Mouse (Mus musculus) heart, postnatal 0 days (tissue): ENCODE measurements around the gene Tmem220. TPM values are rescaled to one million over a fixed set of nuclear protein-coding genes. Genes with fewer than 3 reads are reported as not detected.

Source experiments
- ATAC-seq: fragments of 200-750 bp; cut with Nextera tagmentation; 2 replicates; pipeline ENCODE4 v1.8.0; 2017; ENCODE audit warnings: low read depth, moderate number of reproducible peaks, moderate library complexity; ENCODE audit not compliant: insufficient read depth
- DNase-seq: peaks from one replicate; pipeline ENCODE4 v3.0.0-alpha.2; 2016; ENCODE audit warnings: low spot score
- H3K27ac ChIP-seq: fragments of 300-500 bp; sonication (generic); 2 replicates; pipeline ENCODE4 v1.5.1; 2014; ENCODE audit warnings: low read depth, mild to moderate bottlenecking
- H3K27me3 ChIP-seq: fragments of 300-500 bp; sonication (generic); 2 replicates; pipeline ENCODE4 v1.6.1; 2014; ENCODE audit warnings: low read length, mixed read lengths; ENCODE audit not compliant: control insufficient read depth, insufficient read depth
- H3K36me3 ChIP-seq: fragments of 300-500 bp; sonication (generic); replicated peaks from 2 replicates; pipeline ENCODE4 v1.6.1; 2014; ENCODE audit warnings: low read length, mixed read lengths; ENCODE audit not compliant: control insufficient read depth, insufficient read depth
- H3K4me1 ChIP-seq: fragments of 300-500 bp; sonication (generic); 2 replicates; pipeline ENCODE4 v1.6.1; 2014; ENCODE audit warnings: antibody characterized with exemption; ENCODE audit not compliant: control insufficient read depth, insufficient read depth
- H3K4me2 ChIP-seq: fragments of 300-500 bp; sonication (generic); 2 replicates; pipeline ENCODE4 v1.6.1; 2014; ENCODE audit warnings: low read depth, mild to moderate bottlenecking, low read length, moderate library complexity
- H3K4me3 ChIP-seq: fragments of 300-500 bp; sonication (generic); 2 replicates; pipeline ENCODE4 v1.5.1; 2014; ENCODE audit warnings: low read depth, low read length
- H3K9ac ChIP-seq: fragments of 300-500 bp; sonication (generic); replicated peaks from 2 replicates; pipeline ENCODE4 v1.6.1; 2014; ENCODE audit warnings: low read depth, low read length, mixed read lengths
- H3K9me3 ChIP-seq: fragments of 300-500 bp; sonication (generic); replicated peaks from 2 replicates; pipeline ENCODE4 v1.6.1; 2016; ENCODE audit warnings: low read length; ENCODE audit not compliant: control insufficient read depth
- CTCF ChIP-seq: IDR thresholded peaks from 2 replicates; pipeline ENCODE4 v1.5.1; 2016; ENCODE audit warnings: antibody characterized with exemption, control low read depth, low read depth
- EP300 ChIP-seq: IDR thresholded peaks from 2 replicates; pipeline ENCODE4 v1.6.1; 2016; ENCODE audit warnings: antibody characterized with exemption, low read depth
- WGBS: fragments of 180-500 bp; shearing (Covaris S2); extraction: QIAGEN DNeasy Blood & Tissue Kit; methylation state at CpG from one replicate; pipeline ENCODE4 v1.1.7; 2014; 5-methylcytosine and 5-hydroxymethylcytosine counted together
- polyA plus RNA-seq: library from polyadenylated mRNA; unstranded; fragments of >200 nt; fragmentation: Nextera tagmentation; extraction: Ambion mirVana; gene quantifications from 2 replicates; pipeline ENCODE4 v1.2.1, GENCODE M21; 2015
- total RNA-seq: library from RNA; depleted of rRNA; stranded (reverse); fragments of >200 nt; gene quantifications from 2 replicates; pipeline ENCODE4 v1.2.3, GENCODE M21; 2014; ENCODE audit warnings: low replicate concordance

Gene Tmem220
- total and polyA plus RNA-seq, 2 experiments from 2014 or later = 1.7 TPM; not detected in 1

GRCm38 (mm10) chr11:67078888-67079287 lies 53.9 kb downstream of the Tmem220 start:
- Histone ChIP-seq H3K4me1 (no peaks in the 10 kb centered on the region), H3K27ac (no peak overlapping the region), H3K9ac (no peak overlapping the region), H3K9me3 (no peaks in the 10 kb centered on the region), H3K36me3 (no peaks in the 10 kb centered on the region), H3K27me3 (peaks cover 22% of the 10 kb centered on the region), H3K4me2 (no peak overlapping the region), H3K4me3 (no peak overlapping the region)
- WGBS = 84% methylated on average over 6 of the region's 6 CpGs
- TF ChIP-seq EP300 (no peak), CTCF (no peak)
- ATAC-seq = no peak
- no peak for DNase-seq

- H3K4me2 ChIP-seq = no peak overlapping the region
- H3K36me3 ChIP-seq = no peaks in the 10 kb centered on the region
- peaks cover 31% of the 10 kb centered on the region for H3K27me3 ChIP-seq
- H3K4me3 ChIP-seq = no peak overlapping the region
- H3K27ac ChIP-seq = no peak overlapping the region
- DNase-seq (no peak), ATAC-seq (no peak)
- H3K4me1 ChIP-seq = no peaks in the 10 kb centered on the region
- H3K9ac ChIP-seq = no peak overlapping the region
- TF ChIP-seq CTCF (no peak), EP300 (no peak)
- H3K9me3 ChIP-seq = no peaks in the 10 kb centered on the region
- 69% methylated on average over 11 of the region's 11 CpGs for WGBS
These were observed 54.8 kb downstream of the Tmem220 start for GRCm38 (mm10) chr11:67079740-67080139.

GRCm38 (mm10) chr11:67080168-67080567 lies 55.2 kb downstream of the Tmem220 start:
- peak; percentile 69 for ATAC-seq
- no peaks in the 10 kb centered on the region for H3K36me3 ChIP-seq
- H3K27ac ChIP-seq = no peak overlapping the region
- DNase-seq = peak; percentile 49
- TF ChIP-seq CTCF (peak; percentile 76), EP300 (no peak)
- H3K4me1 ChIP-seq = no peaks in the 10 kb centered on the region
- H3K27me3 ChIP-seq = peaks cover 35% of the 10 kb centered on the region
- no peak overlapping the region for H3K9ac ChIP-seq
- WGBS = 5% methylated on average over 3 of the region's 3 CpGs
- H3K4me3 ChIP-seq = no peak overlapping the region
- H3K9me3 ChIP-seq = no peaks in the 10 kb centered on the region
- H3K4me2 ChIP-seq = no peak overlapping the region

- no peak overlapping the region for H3K27ac ChIP-seq
- H3K4me2 ChIP-seq = no peak overlapping the region
- DNase-seq (peak; percentile 25), ATAC-seq (peak; percentile 72)
- no peaks in the 10 kb centered on the region for H3K36me3 ChIP-seq
- peaks cover 38% of the 10 kb centered on the region for H3K27me3 ChIP-seq
- TF ChIP-seq EP300 = no peak
- no peak for TF ChIP-seq CTCF
- H3K4me3 ChIP-seq = no peak overlapping the region
- H3K9me3 ChIP-seq = no peaks in the 10 kb centered on the region
- H3K9ac ChIP-seq = no peak overlapping the region
- H3K4me1 ChIP-seq = no peaks in the 10 kb centered on the region
- 7% methylated on average over 9 of the region's 11 CpGs for WGBS
These were observed 56.2 kb downstream of the Tmem220 start for GRCm38 (mm10) chr11:67081125-67081649.

- Histone ChIP-seq H3K4me2 (no peak overlapping the region), H3K36me3 (no peaks in the 10 kb centered on the region), H3K27me3 (peaks cover 43% of the 10 kb centered on the region), H3K9ac (no peak overlapping the region), H3K9me3 (no peaks in the 10 kb centered on the region), H3K4me1 (no peaks in the 10 kb centered on the region), H3K4me3 (no peak overlapping the region), H3K27ac (no peak overlapping the region)
- DNase-seq = no peak
- no peak for TF ChIP-seq CTCF
- ATAC-seq = no peak
- WGBS = 68% methylated on average over 7 of the region's 7 CpGs
These were observed 57.2 kb downstream of the Tmem220 start for GRCm38 (mm10) chr11:67082188-67082587.

- H3K27me3 ChIP-seq = peaks cover 44% of the 10 kb centered on the region
- H3K9ac ChIP-seq = no peak overlapping the region
- DNase-seq (no peak), ATAC-seq (no peak)
- 76% methylated on average over 13 of the region's 13 CpGs for WGBS
- no peak for TF ChIP-seq EP300
- no peak for TF ChIP-seq CTCF
- no peaks in the 10 kb centered on the region for H3K36me3 ChIP-seq
- H3K27ac ChIP-seq = no peak overlapping the region
- H3K4me3 ChIP-seq = no peak overlapping the region
- no peaks in the 10 kb centered on the region for H3K9me3 ChIP-seq
- H3K4me2 ChIP-seq = no peak overlapping the region
- no peaks in the 10 kb centered on the region for H3K4me1 ChIP-seq
These were observed 57.8 kb downstream of the Tmem220 start for GRCm38 (mm10) chr11:67082793-67083192.
